Mouse (Mus musculus) CH12.LX (cell line): ENCODE measurements at regions not wholly inside any gene's neighbourhood (a gene's known extent, or its start where the extent isn't known, plus 50 kb on each side); places are given as distances from the start of the nearest gene placed in this dataset.
A peak's percentile ranks its signal among the peaks of the same experiment; 100 is the strongest.

ENCODE experiments used
- DNase-seq: peaks from one replicate; pipeline ENCODE4 v3.0.0-alpha.2; 2013; ENCODE audit errors: extremely low read depth
- H3K27ac ChIP-seq: 2 replicates; pipeline ENCODE4 v1.5.1; 2012; ENCODE audit warnings: low read depth, mild to moderate bottlenecking, control low read depth, moderate library complexity; ENCODE audit not compliant: insufficient read depth
- H3K27me3 ChIP-seq: replicated peaks from 2 replicates; pipeline ENCODE3; 2012; ENCODE audit warnings: inconsistent platforms
- H3K36me3 ChIP-seq, 2 experiments: replicated peaks in 1 of 2; 2 replicates each; pipeline versions ENCODE3 to v1.6.1; 2012; ENCODE audit warnings: inconsistent platforms in 1 of 2, low read length in 1 of 2, mild to moderate bottlenecking in 1 of 2, mixed read lengths in 1 of 2, moderate library complexity in 1 of 2; ENCODE audit not compliant: control insufficient read depth in 1 of 2, insufficient read depth in 1 of 2
- H3K4me1 ChIP-seq, 2 experiments: 2 replicates each; pipeline ENCODE4 v1.6.1; 2012; ENCODE audit warnings: inconsistent platforms in 1 of 2, moderate library complexity in 1 of 2; ENCODE audit not compliant: insufficient read depth in 2 of 2, control insufficient read depth in 1 of 2
- H3K4me2 ChIP-seq: 2 replicates; pipeline ENCODE4 v1.6.1; 2012; ENCODE audit warnings: low read depth, mild to moderate bottlenecking, control low read depth; ENCODE audit not compliant: poor library complexity, insufficient read depth, severe bottlenecking
- H3K4me3 ChIP-seq, 3 experiments: fragments of 150-350 bp in 1 of 3; sonication (generic) in 1 of 3; replicated peaks in 1 of 3; 2 replicates each; pipeline versions ENCODE3 to v1.5.1; 2011 to 2012; ENCODE audit warnings: low read depth in 2 of 3, low read length in 2 of 3, mild to moderate bottlenecking in 2 of 3, moderate library complexity in 2 of 3, control low read depth in 1 of 3, improper control_type of control experiment in 1 of 3, inconsistent platforms in 1 of 3, mixed read lengths in 1 of 3; ENCODE audit not compliant: poor library complexity in 1 of 3
- H3K79me2 ChIP-seq: replicated peaks from 2 replicates; pipeline ENCODE4 v1.6.1; 2012; ENCODE audit warnings: mild to moderate bottlenecking, moderate library complexity; ENCODE audit not compliant: control insufficient read depth, poor library complexity, insufficient read depth, severe bottlenecking; ENCODE audit errors: extremely low read depth
- H3K9ac ChIP-seq: 2 replicates; pipeline ENCODE4 v1.6.1; 2012; ENCODE audit warnings: low read depth, mild to moderate bottlenecking, control low read depth, moderate library complexity; ENCODE audit not compliant: insufficient read depth
- H3K9me3 ChIP-seq: replicated peaks from 2 replicates; pipeline ENCODE3; 2012; ENCODE audit warnings: low read length, inconsistent platforms, mixed read lengths
- CTCF ChIP-seq, 2 experiments: IDR thresholded peaks in 1 of 2; conservative IDR thresholded peaks in 1 of 2; 2 replicates each; pipeline ENCODE4 v1.5.1; 2011 to 2012; ENCODE audit warnings: low read depth in 2 of 2, low read length in 2 of 2, improper control_type of control experiment in 1 of 2, inconsistent platforms in 1 of 2, mild to moderate bottlenecking in 1 of 2, moderate library complexity in 1 of 2
- HCFC1 ChIP-seq: IDR thresholded peaks from 2 replicates; pipeline ENCODE4 v1.6.1; 2012; ENCODE audit warnings: low read depth, mild to moderate bottlenecking, inconsistent platforms, low read length, improper control_type of control experiment
- JUND ChIP-seq: conservative IDR thresholded peaks from 2 replicates; pipeline ENCODE4 v1.6.1; 2011; ENCODE audit warnings: low read depth, low read length, improper control_type of control experiment
- MAX ChIP-seq: IDR thresholded peaks from 2 replicates; pipeline ENCODE4 v1.6.1; 2011; ENCODE audit warnings: low read length, improper control_type of control experiment
- MYC ChIP-seq: IDR thresholded peaks from 2 replicates; pipeline ENCODE4 v1.6.1; 2011; ENCODE audit warnings: low read depth, mild to moderate bottlenecking, improper control_type of control experiment, low read length
- NELFE ChIP-seq: IDR thresholded peaks from 2 replicates; pipeline ENCODE4 v1.6.1; 2011; ENCODE audit warnings: low read depth, low read length, improper control_type of control experiment
- POLR2A ChIP-seq: IDR thresholded peaks from 2 replicates; pipeline ENCODE4 v1.6.1; 2011; ENCODE audit warnings: low read depth, mild to moderate bottlenecking, improper control_type of control experiment, low read length
- RAD21 ChIP-seq: IDR thresholded peaks from 2 replicates; pipeline ENCODE4 v1.6.1; 2011; ENCODE audit warnings: low read depth, mild to moderate bottlenecking, low read length, improper control_type of control experiment, moderate library complexity
- SMC3 ChIP-seq: IDR thresholded peaks from 2 replicates; pipeline ENCODE4 v1.6.1; 2011; ENCODE audit warnings: low read depth, low read length, improper control_type of control experiment
- TBP ChIP-seq: conservative IDR thresholded peaks from 2 replicates; pipeline ENCODE4 v1.6.1; 2011; ENCODE audit warnings: low read depth, low read length, improper control_type of control experiment
- TCF12 ChIP-seq: IDR thresholded peaks from 2 replicates; pipeline ENCODE4 v1.6.1; 2014; ENCODE audit warnings: low read depth, mild to moderate bottlenecking, inconsistent platforms, low read length, improper control_type of control experiment
- UBTF ChIP-seq: IDR thresholded peaks from 2 replicates; pipeline ENCODE4 v1.6.1; 2012; ENCODE audit warnings: low read depth, mild to moderate bottlenecking, inconsistent platforms, low read length, improper control_type of control experiment, moderate library complexity
- USF1 ChIP-seq: IDR thresholded peaks from 2 replicates; pipeline ENCODE4 v1.6.1; 2014; ENCODE audit warnings: low read depth, mild to moderate bottlenecking, inconsistent platforms, low read length, improper control_type of control experiment
- USF2 ChIP-seq: conservative IDR thresholded peaks from 2 replicates; pipeline ENCODE4 v1.6.1; 2011; ENCODE audit warnings: low read depth, low read length, improper control_type of control experiment
- ZKSCAN1 ChIP-seq: IDR thresholded peaks from 2 replicates; pipeline ENCODE4 v1.6.1; 2012; ENCODE audit warnings: low read depth, inconsistent platforms, low read length, improper control_type of control experiment, borderline replicate concordance
- ZNF384 ChIP-seq: IDR thresholded peaks from 2 replicates; pipeline ENCODE4 v1.6.1; 2012; ENCODE audit warnings: low read depth, low read length, improper control_type of control experiment, inconsistent platforms
- dilution Hi-C: fragments of 300-500 bp; cut with MboI; formaldehyde crosslinking; loops from 2 replicates; pipeline ENCODE4 v1.14.3; 2020; ENCODE audit warnings: low sequenced_read_pairs; ENCODE audit not compliant: extremely low pct_unique_long_range_greater_than_20kb, extremely low pct_ligation_motif_present
- in situ Hi-C: fragments of 300-500 bp; cut with MboI; formaldehyde crosslinking; loops from 3 replicates; pipeline ENCODE4 v1.14.3; 2019; ENCODE audit warnings: low sequenced_read_pairs, low pct_ligation_motif_present, low pct_unique_long_range_greater_than_20kb, mixed read lengths

DNA sequence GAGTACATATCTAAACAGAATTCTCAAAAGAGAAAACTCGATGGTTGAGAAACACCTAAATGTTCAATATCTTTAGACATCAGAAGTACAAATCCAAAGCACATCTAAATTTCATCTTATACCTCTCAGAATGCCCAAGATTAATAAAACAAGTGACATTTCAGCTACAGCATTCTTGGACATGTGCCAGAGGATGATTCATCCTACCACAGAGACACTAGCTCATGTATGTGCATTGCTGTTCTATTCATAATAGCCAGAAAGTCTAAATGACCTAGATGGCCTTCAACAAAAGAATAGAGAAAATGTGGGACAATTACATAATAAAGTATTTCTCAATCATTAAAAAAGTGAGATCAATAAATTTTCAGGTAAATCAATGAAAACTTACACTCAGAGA, 146.6 kb upstream of the Nat3 start:
- H3K9me3 ChIP-seq: no peaks in the 10 kb centered on the region
- no peaks in the 10 kb centered on the region for H3K36me3 ChIP-seq
- no peak for TF ChIP-seq TCF12
- no peak for TF ChIP-seq JUND
- TF ChIP-seq MAX: no peak
- no peak for TF ChIP-seq ZNF384
- TF ChIP-seq ZKSCAN1: no peak
- TF ChIP-seq MYC: no peak
- no peak for TF ChIP-seq HCFC1
- TF ChIP-seq POLR2A: no peak
- TF ChIP-seq USF1: no peak
- H3K4me1 ChIP-seq: no peaks in the 10 kb centered on the region
- no peak overlapping the region for H3K27ac ChIP-seq
- no peaks in the 10 kb centered on the region for H3K27me3 ChIP-seq
- DNase-seq: no peak
- in situ Hi-C loops: no loop called here
- no peaks in the 10 kb centered on the region for H3K79me2 ChIP-seq
- H3K4me3 ChIP-seq: no peak overlapping the region
- H3K4me2 ChIP-seq: no peak overlapping the region
- H3K9ac ChIP-seq: no peak overlapping the region
- dilution Hi-C loops: no loop called here

DNA sequence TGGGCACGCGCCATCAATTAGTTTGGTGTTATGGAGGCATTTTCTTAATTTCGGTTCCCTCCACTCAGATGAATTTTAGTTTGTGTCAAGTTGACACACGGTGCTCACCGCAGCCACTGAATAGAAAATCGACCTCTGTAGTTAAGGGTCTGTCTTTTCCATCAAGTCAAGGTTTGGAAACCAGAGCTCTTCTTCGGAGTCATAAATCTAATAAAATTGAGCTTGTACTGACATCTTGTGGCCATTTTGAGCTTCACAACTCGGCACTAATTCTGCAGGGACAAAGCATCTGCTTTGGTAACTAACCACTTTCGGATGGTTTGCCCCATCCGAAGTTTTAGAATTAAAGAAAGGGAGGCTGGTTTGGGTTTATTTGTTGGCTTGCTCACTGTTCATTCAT, 117.7 kb upstream of the Nat3 start:
- no peaks in the 10 kb centered on the region for H3K36me3 ChIP-seq
- no peaks in the 10 kb centered on the region for H3K9me3 ChIP-seq
- no peak overlapping the region for H3K27ac ChIP-seq
- peak; percentile 49 for DNase-seq
- H3K79me2 ChIP-seq: no peaks in the 10 kb centered on the region
- in situ Hi-C loops (loop anchor here (25.0 kb wide), 1 partner anchor 494 kb away; no protein-coding TSS in a partner anchor), dilution Hi-C loops (no loop called here)
- no peak overlapping the region for H3K9ac ChIP-seq
- H3K4me1 ChIP-seq: no peaks in the 10 kb centered on the region
- H3K4me3 ChIP-seq: no peak overlapping the region
- H3K27me3 ChIP-seq: no peaks in the 10 kb centered on the region
- TF ChIP-seq TCF12 (no peak), RAD21 (peak; percentile 84), NELFE (0 out of 2 replicates have a peak, but pooled peaks have one; percentile 28), UBTF (no peak), TBP (no peak), USF1 (no peak), CTCF (conservative IDR thresholded peaks at IDR 0.05 in 1 of 2, IDR thresholded peaks at IDR 0.05 in 1 of 2; ENCODE audit: low read depth in 2 of 2, low read length in 2 of 2) (peak; percentile 60 to 77; a peak in 3 of 4 replicates), SMC3 (peak; percentile 56)
- H3K4me2 ChIP-seq: no peak overlapping the region; the same call in 1 of the 2 replicates

DNA sequence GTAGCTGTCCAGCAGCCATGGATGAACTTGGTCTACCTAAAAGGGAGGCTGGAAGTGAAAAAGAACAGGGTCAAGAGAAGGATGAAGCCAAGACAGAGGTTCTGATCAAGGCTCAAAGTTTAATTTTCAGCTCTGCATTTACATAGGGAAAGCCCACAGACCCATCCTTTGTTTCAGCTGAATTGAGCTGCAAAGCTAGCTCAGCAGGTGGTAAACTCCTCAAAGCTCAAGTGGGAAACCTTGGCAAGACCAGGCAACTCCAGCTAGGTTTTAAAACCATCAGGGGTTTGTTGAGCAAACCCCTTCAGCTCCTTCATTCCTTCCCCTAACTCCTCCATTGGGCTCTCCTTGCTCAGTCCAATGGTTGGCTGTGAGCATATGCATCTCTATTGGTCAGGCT, 108.8 kb upstream of the Nat3 start:
- Histone ChIP-seq H3K4me1 (peaks cover 0 to 3% of the 10 kb centered on the region in 2 experiments; a peak in 1 of 4 replicates), H3K27ac (no peak overlapping the region), H3K9me3 (no peaks in the 10 kb centered on the region), H3K9ac (no peak overlapping the region), H3K36me3 (no peaks in the 10 kb centered on the region), H3K4me3 (no peak overlapping the region), H3K79me2 (no peaks in the 10 kb centered on the region), H3K4me2 (no peak overlapping the region), H3K27me3 (no peaks in the 10 kb centered on the region)
- TF ChIP-seq USF2: no peak
- in situ Hi-C loops (loop anchor here (25.0 kb wide), 1 partner anchor 503 kb away; no protein-coding TSS in a partner anchor), dilution Hi-C loops (no loop called here)
- DNase-seq: no peak
